Mouse (Mus musculus) liver, postnatal 0 days (tissue): ENCODE measurements around the gene Cuedc1.

ENCODE experiments used
- CTCF ChIP-seq: sonication (generic); IDR thresholded peaks from 2 replicates; pipeline ENCODE4 v1.5.1; 2016; ENCODE audit warnings: antibody characterized with exemption, low read depth
- EP300 ChIP-seq: IDR thresholded peaks from 2 replicates; pipeline ENCODE4 v1.6.1; 2016; ENCODE audit warnings: antibody characterized with exemption, low read depth, mild to moderate bottlenecking

GRCm38 (mm10) chr11:88065732-88066131 lies 32.1 kb upstream of the Cuedc1 start:
- TF ChIP-seq CTCF, result no peak
- TF ChIP-seq EP300, result no peak
